Mouse (Mus musculus) brain, embryonic 18.5 days (tissue): Measurements from ENCODE around the gene Pif1.

Experiments used
- DNase-seq: peaks from one replicate; pipeline ENCODE4 v3.0.0-alpha.2; 2012; ENCODE audit warnings: low read depth, low spot score

Gene Pif1

GRCm38 (mm10) chr9:65561016-65561415, 25.9 kb upstream of the Pif1 start:
- no peak for DNase-seq

- DNase-seq, result no peak
Measured at GRCm38 (mm10) chr9:65562081-65562506, 24.9 kb upstream of the Pif1 start.

GRCm38 (mm10) chr9:65563073-65563472, 23.9 kb upstream of the Pif1 start:
- DNase-seq, result no peak

- no peak for DNase-seq
Measured at GRCm38 (mm10) chr9:65564698-65565097, 22.3 kb upstream of the Pif1 start.

- no peak for DNase-seq
Measured at GRCm38 (mm10) chr9:65568787-65569186, 18.2 kb upstream of the Pif1 start.

- DNase-seq, result no peak
Measured at GRCm38 (mm10) chr9:65569491-65569971, 17.4 kb upstream of the Pif1 start.

- DNase-seq, result no peak
Measured at GRCm38 (mm10) chr9:65572837-65573236, 14.1 kb upstream of the Pif1 start.

GRCm38 (mm10) chr9:65574513-65575392, 12.2 kb upstream of the Pif1 start:
- no peak for DNase-seq

- no peak for DNase-seq
Measured at GRCm38 (mm10) chr9:65575393-65576196, 11.4 kb upstream of the Pif1 start.

GRCm38 (mm10) chr9:65576861-65577510, 10.0 kb upstream of the Pif1 start:
- no peak for DNase-seq

GRCm38 (mm10) chr9:65577511-65578196, 9.3 kb upstream of the Pif1 start:
- DNase-seq, result no peak

- DNase-seq, result no peak
Measured at GRCm38 (mm10) chr9:65578801-65579249, 8.1 kb upstream of the Pif1 start.

GRCm38 (mm10) chr9:65579781-65580371, 7.1 kb upstream of the Pif1 start, which contains the start of gene Plekho2:
Plekho2 (minus strand) TSS chr9:65580040.
- DNase-seq, result peak; percentile 88

- DNase-seq, result no peak
Measured at GRCm38 (mm10) chr9:65580401-65581256, 6.3 kb upstream of the Pif1 start.

- no peak for DNase-seq
Measured at GRCm38 (mm10) chr9:65583045-65583444, 3.9 kb upstream of the Pif1 start.

- no peak for DNase-seq
Measured at GRCm38 (mm10) chr9:65587270-65587572, 261 bp downstream of the Pif1 start.

- DNase-seq, result no peak
Measured at GRCm38 (mm10) chr9:65587573-65588358, 806 bp downstream of the Pif1 start.

GRCm38 (mm10) chr9:65589091-65589490, 2.1 kb downstream of the Pif1 start:
- DNase-seq, result no peak

GRCm38 (mm10) chr9:65592721-65593120, 5.8 kb downstream of the Pif1 start:
- no peak for DNase-seq
